Mouse (Mus musculus) embryonic facial prominence, embryonic 10.5 days (tissue): ENCODE data around the gene Mxd1. TPM values are rescaled to one million over a fixed set of nuclear protein-coding genes. Genes with fewer than 3 reads are reported as not detected.

ENCODE experiments used
- DNase-seq: peaks from one replicate; pipeline ENCODE4 v3.0.0-alpha.2; 2017; ENCODE audit warnings: low spot score
- H3K27ac ChIP-seq: fragments of 300-500 bp; sonication (generic); replicated peaks from 2 replicates; pipeline ENCODE4 v1.5.1; 2016; ENCODE audit warnings: mild to moderate bottlenecking
- H3K27me3 ChIP-seq: fragments of 300-500 bp; sonication (generic); replicated peaks from 2 replicates; pipeline ENCODE4 v1.6.1; 2016; ENCODE audit warnings: low read depth, mild to moderate bottlenecking; ENCODE audit not compliant: poor library complexity, severe bottlenecking
- H3K36me3 ChIP-seq: fragments of 300-500 bp; sonication (generic); replicated peaks from 2 replicates; pipeline ENCODE4 v1.6.1; 2016; ENCODE audit warnings: mild to moderate bottlenecking, moderate library complexity
- H3K4me1 ChIP-seq: fragments of 300-500 bp; sonication (generic); 2 replicates; pipeline ENCODE4 v1.6.1; 2016
- H3K4me3 ChIP-seq: fragments of 300-500 bp; sonication (generic); 2 replicates; pipeline ENCODE4 v1.5.1; 2016; ENCODE audit warnings: mild to moderate bottlenecking, moderate library complexity
- H3K9me3 ChIP-seq: fragments of 300-500 bp; sonication (generic); 2 replicates; pipeline ENCODE4 v1.6.1; 2016; ENCODE audit warnings: mild to moderate bottlenecking
- WGBS: fragments of 180-500 bp; shearing (Covaris S2); methylation state at CpG from one replicate; pipeline ENCODE4 v1.1.7; 2016; 5-methylcytosine and 5-hydroxymethylcytosine counted together
- polyA plus RNA-seq: library from polyadenylated mRNA; unstranded; fragments of >200 nt; fragmentation: Nextera tagmentation; extraction: Ambion mirVana; gene quantifications from 2 replicates; pipeline ENCODE4 v1.2.1, GENCODE M21; 2016

Gene Mxd1
- polyA plus RNA-seq, 1 experiment from 2014 or later: 11.4 TPM

- WGBS: 23% methylated on average over 2 of the region's 2 CpGs
- Histone ChIP-seq H3K36me3 (peaks cover 50% of the 10 kb centered on the region), H3K9me3 (no peaks in the 10 kb centered on the region), H3K27ac (no peak overlapping the region), H3K4me1 (peaks cover 23% of the 10 kb centered on the region), H3K4me3 (no peak overlapping the region), H3K27me3 (no peaks in the 10 kb centered on the region)
- DNase-seq: peak; percentile 54
Observed at GRCm38 (mm10) chr6:86670873-86671272, 1.9 kb upstream of the Mxd1 start.

GRCm38 (mm10) chr6:86669240-86669727 lies 323 bp upstream of the Mxd1 start:
- peaks cover 34% of the 10 kb centered on the region for H3K36me3 ChIP-seq
- no peaks in the 10 kb centered on the region for H3K9me3 ChIP-seq
- peaks cover 23% of the 10 kb centered on the region for H3K4me1 ChIP-seq
- H3K27ac ChIP-seq: peak overlapping the region; percentile 73
- peak overlapping the region; percentile 88 for H3K4me3 ChIP-seq
- WGBS: 1% methylated on average over 37 of the region's 37 CpGs
- DNase-seq: peak; percentile 100
- H3K27me3 ChIP-seq: no peaks in the 10 kb centered on the region

- peaks cover 23% of the 10 kb centered on the region for H3K4me1 ChIP-seq
- H3K27me3 ChIP-seq: no peaks in the 10 kb centered on the region
- H3K27ac ChIP-seq: no peak overlapping the region
- WGBS: 93% methylated on average over 10 of the region's 10 CpGs
- H3K9me3 ChIP-seq: no peaks in the 10 kb centered on the region
- no peak for DNase-seq
- H3K36me3 ChIP-seq: peaks cover 20% of the 10 kb centered on the region
- H3K4me3 ChIP-seq: 0 out of 2 replicates have a peak overlapping the region, but pooled peaks have one; percentile 8
Observed at GRCm38 (mm10) chr6:86667061-86667460, 1.9 kb downstream of the Mxd1 start.

GRCm38 (mm10) chr6:86665560-86666307 lies 3.2 kb downstream of the Mxd1 start:
- H3K27me3 ChIP-seq: no peaks in the 10 kb centered on the region
- H3K36me3 ChIP-seq: peaks cover 24% of the 10 kb centered on the region
- DNase-seq: no peak
- no peak overlapping the region for H3K4me3 ChIP-seq
- H3K4me1 ChIP-seq: peaks cover 23% of the 10 kb centered on the region
- WGBS: 87% methylated on average over 17 of the region's 17 CpGs
- no peaks in the 10 kb centered on the region for H3K9me3 ChIP-seq
- H3K27ac ChIP-seq: no peak overlapping the region

- no peak for DNase-seq
- 88% methylated on average over 5 of the region's 5 CpGs for WGBS
- H3K4me1 ChIP-seq: peaks cover 23% of the 10 kb centered on the region
- H3K4me3 ChIP-seq: no peak overlapping the region
- H3K36me3 ChIP-seq: peaks cover 29% of the 10 kb centered on the region
- no peak overlapping the region for H3K27ac ChIP-seq
- no peaks in the 10 kb centered on the region for H3K27me3 ChIP-seq
- H3K9me3 ChIP-seq: no peaks in the 10 kb centered on the region
Observed at GRCm38 (mm10) chr6:86665076-86665475, 3.9 kb downstream of the Mxd1 start.

- WGBS: 80% methylated on average over 9 of the region's 9 CpGs
- H3K9me3 ChIP-seq: no peaks in the 10 kb centered on the region
Observed at GRCm38 (mm10) chr6:86660161-86660877, 8.6 kb downstream of the Mxd1 start.

GRCm38 (mm10) chr6:86658501-86658900 lies 10.5 kb downstream of the Mxd1 start:
- Histone ChIP-seq H3K27me3 (no peaks in the 10 kb centered on the region), H3K36me3 (peaks cover 42% of the 10 kb centered on the region), H3K4me1 (no peaks in the 10 kb centered on the region), H3K9me3 (no peaks in the 10 kb centered on the region), H3K4me3 (no peak overlapping the region), H3K27ac (no peak overlapping the region)
- 83% methylated on average over 3 of the region's 3 CpGs for WGBS
- no peak for DNase-seq

More at GRCm38 (mm10) chr6:86660161-86660877, 8.6 kb downstream of the Mxd1 start:
- Histone ChIP-seq H3K27me3 (no peaks in the 10 kb centered on the region), H3K27ac (no peak overlapping the region), H3K4me1 (no peaks in the 10 kb centered on the region), H3K4me3 (no peak overlapping the region), H3K36me3 (peaks cover 42% of the 10 kb centered on the region)
- no peak for DNase-seq

- WGBS: 78% methylated on average over 9 of the region's 9 CpGs
- Histone ChIP-seq H3K4me1 (no peaks in the 10 kb centered on the region), H3K4me3 (no peak overlapping the region), H3K27ac (no peak overlapping the region), H3K27me3 (no peaks in the 10 kb centered on the region), H3K36me3 (peaks cover 55% of the 10 kb centered on the region), H3K9me3 (no peaks in the 10 kb centered on the region)
- DNase-seq: no peak
Observed at GRCm38 (mm10) chr6:86654270-86654916, 14.6 kb downstream of the Mxd1 start.

- Histone ChIP-seq H3K27me3 (no peaks in the 10 kb centered on the region), H3K27ac (no peak overlapping the region), H3K36me3 (peaks cover 55% of the 10 kb centered on the region), H3K4me1 (no peaks in the 10 kb centered on the region), H3K4me3 (no peak overlapping the region), H3K9me3 (no peaks in the 10 kb centered on the region)
- 88% methylated on average over 6 of the region's 6 CpGs for whole genome bisulfite sequencing
- no peak for DNase-seq
Observed at GRCm38 (mm10) chr6:86653026-86653425, 15.9 kb downstream of the Mxd1 start.

- Histone ChIP-seq H3K36me3 (peaks cover 25% of the 10 kb centered on the region), H3K27me3 (no peaks in the 10 kb centered on the region), H3K27ac (no peak overlapping the region), H3K9me3 (no peaks in the 10 kb centered on the region), H3K4me1 (no peaks in the 10 kb centered on the region), H3K4me3 (no peak overlapping the region)
- DNase-seq: no peak
- 80% methylated on average over 7 of the region's 7 CpGs for WGBS
Observed at GRCm38 (mm10) chr6:86646143-86646542, 22.8 kb downstream of the Mxd1 start.

- WGBS: 84% methylated on average over 4 of the region's 4 CpGs
- no peaks in the 10 kb centered on the region for H3K27me3 ChIP-seq
- no peaks in the 10 kb centered on the region for H3K9me3 ChIP-seq
- H3K4me3 ChIP-seq: no peak overlapping the region
- no peak for DNase-seq
- H3K4me1 ChIP-seq: no peaks in the 10 kb centered on the region
- no peak overlapping the region for H3K27ac ChIP-seq
- peaks cover 19% of the 10 kb centered on the region for H3K36me3 ChIP-seq
Observed at GRCm38 (mm10) chr6:86645551-86645950, 23.4 kb downstream of the Mxd1 start.

GRCm38 (mm10) chr6:86644775-86645400 lies 24.1 kb downstream of the Mxd1 start:
- Histone ChIP-seq H3K4me3 (no peak overlapping the region), H3K36me3 (peaks cover 12% of the 10 kb centered on the region), H3K4me1 (no peaks in the 10 kb centered on the region), H3K27ac (no peak overlapping the region), H3K9me3 (no peaks in the 10 kb centered on the region), H3K27me3 (no peaks in the 10 kb centered on the region)
- 80% methylated on average over 3 of the region's 3 CpGs for WGBS
- DNase-seq: no peak
